Mouse (Mus musculus): ENCODE data around the gene Rab22a. TPM values are rescaled to one million over a fixed set of nuclear protein-coding genes. Genes with fewer than 3 reads are reported as not detected.

Rab22a gene
- polyA plus RNA-seq, 1 experiment, result 11.8 TPM

GRCm38 (mm10) chr2:173687363-173687762 lies 27.8 kb downstream of the Rab22a start:
- Histone ChIP-seq H3K27me3 (ENCODE audit: control insufficient read depth, insufficient read depth, insufficient read length) (no peaks in the 10 kb centered on the region), H3K4me3 (ENCODE audit: insufficient read depth, poor library complexity, severe bottlenecking) (no peak overlapping the region), H3K79me2 (ENCODE audit: control insufficient read depth, insufficient read depth) (peaks cover 64% of the 10 kb centered on the region), H3K36me3 (ENCODE audit: control insufficient read depth, insufficient read depth) (peaks cover 35% of the 10 kb centered on the region), H3K79me3 (ENCODE audit: low read depth) (peaks cover 13% of the 10 kb centered on the region), H3ac (ENCODE audit: control insufficient read depth, insufficient read length, low read depth) (no peak overlapping the region)
- TF ChIP-seq CEBPB (IDR thresholded peaks at IDR 0.05; ENCODE audit: low read depth), result no peak
- no peak for TF ChIP-seq MAX (IDR thresholded peaks at IDR 0.05)
- TF ChIP-seq MYOD1 (IDR thresholded peaks at IDR 0.05; ENCODE audit: control insufficient read depth, insufficient read length, low read depth), result no peak

GRCm38 (mm10) chr2:173689835-173690234 lies 30.3 kb downstream of the Rab22a start:
- Histone ChIP-seq H3ac (ENCODE audit: control insufficient read depth, insufficient read length, low read depth) (no peak overlapping the region), H3K79me3 (ENCODE audit: low read depth) (peaks cover 4% of the 10 kb centered on the region), H3K79me2 (ENCODE audit: control insufficient read depth, insufficient read depth) (peaks cover 42% of the 10 kb centered on the region), H3K36me3 (ENCODE audit: control insufficient read depth, insufficient read depth) (peaks cover 30% of the 10 kb centered on the region), H3K27me3 (ENCODE audit: control insufficient read depth, insufficient read depth, insufficient read length) (no peaks in the 10 kb centered on the region), H3K4me3 (ENCODE audit: insufficient read depth, poor library complexity, severe bottlenecking) (no peak overlapping the region)
- TF ChIP-seq MYOD1 (IDR thresholded peaks at IDR 0.05; ENCODE audit: control insufficient read depth, insufficient read length, low read depth) (no peak), MYOG (IDR thresholded peaks at IDR 0.05; ENCODE audit: control insufficient read depth, extremely low read depth, insufficient read length) (no peak), MAX (IDR thresholded peaks at IDR 0.05) (no peak), CTCF (IDR thresholded peaks at IDR 0.05; ENCODE audit: control insufficient read depth, insufficient read depth, insufficient read length) (no peak), FOSL1 (IDR thresholded peaks at IDR 0.05; ENCODE audit: insufficient read depth, low read length, poor library complexity, severe bottlenecking) (no peak), CEBPB (IDR thresholded peaks at IDR 0.05; ENCODE audit: low read depth) (no peak), USF1 (IDR thresholded peaks at IDR 0.05; ENCODE audit: low read depth) (no peak)

- H3K79me2 ChIP-seq (ENCODE audit: control insufficient read depth, insufficient read depth), result peaks cover 22% of the 10 kb centered on the region
- H3ac ChIP-seq (ENCODE audit: control insufficient read depth, insufficient read length, low read depth), result no peak overlapping the region
- H3K27me3 ChIP-seq (ENCODE audit: control insufficient read depth, insufficient read depth, insufficient read length), result no peaks in the 10 kb centered on the region
- H3K79me3 ChIP-seq (ENCODE audit: low read depth), result no peaks in the 10 kb centered on the region
- TF ChIP-seq USF1 (IDR thresholded peaks at IDR 0.05; ENCODE audit: low read depth) (no peak), MYOG (IDR thresholded peaks at IDR 0.05; ENCODE audit: control insufficient read depth, extremely low read depth, insufficient read length) (no peak)
- H3K4me3 ChIP-seq (ENCODE audit: insufficient read depth, poor library complexity, severe bottlenecking), result no peak overlapping the region
- H3K36me3 ChIP-seq (ENCODE audit: control insufficient read depth, insufficient read depth), result peaks cover 36% of the 10 kb centered on the region
These were observed 32.2 kb downstream of the Rab22a start for GRCm38 (mm10) chr2:173691748-173692147.

DNA sequence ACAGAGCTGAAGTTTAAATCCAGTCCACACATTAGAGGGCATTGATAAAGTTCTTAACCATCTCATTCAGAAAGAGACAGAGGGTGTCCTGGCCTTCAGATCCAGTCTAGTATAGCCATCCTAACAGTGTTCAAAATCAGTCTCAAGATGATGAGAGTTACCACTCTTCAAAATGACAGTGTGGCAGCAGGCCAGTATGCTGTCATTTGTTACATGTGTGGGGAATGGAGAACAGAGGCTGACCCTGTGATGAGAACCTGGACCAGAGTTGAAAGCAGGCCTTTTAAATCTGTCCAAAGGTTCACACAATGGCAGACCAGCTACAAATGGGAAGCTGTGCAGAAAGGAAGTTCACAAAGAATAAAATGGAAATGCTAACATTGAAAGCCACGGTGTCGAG lies 33.1 kb downstream of the Rab22a start:
- no peaks in the 10 kb centered on the region for H3K79me3 ChIP-seq (ENCODE audit: low read depth)
- TF ChIP-seq CTCF (IDR thresholded peaks at IDR 0.05; ENCODE audit: control insufficient read depth, insufficient read depth, insufficient read length) (no peak), MYOD1 (IDR thresholded peaks at IDR 0.05; ENCODE audit: control insufficient read depth, insufficient read length, low read depth) (no peak), USF1 (IDR thresholded peaks at IDR 0.05; ENCODE audit: low read depth) (no peak), FOSL1 (IDR thresholded peaks at IDR 0.05; ENCODE audit: insufficient read depth, low read length, poor library complexity, severe bottlenecking) (no peak), MAX (IDR thresholded peaks at IDR 0.05) (no peak), CEBPB (IDR thresholded peaks at IDR 0.05; ENCODE audit: low read depth) (no peak), MYOG (IDR thresholded peaks at IDR 0.05; ENCODE audit: control insufficient read depth, extremely low read depth, insufficient read length) (no peak)
- H3K79me2 ChIP-seq (ENCODE audit: control insufficient read depth, insufficient read depth), result peaks cover 13% of the 10 kb centered on the region
- peaks cover 45% of the 10 kb centered on the region for H3K36me3 ChIP-seq (ENCODE audit: control insufficient read depth, insufficient read depth)
- H3K27me3 ChIP-seq (ENCODE audit: control insufficient read depth, insufficient read depth, insufficient read length), result no peaks in the 10 kb centered on the region
- H3ac ChIP-seq (ENCODE audit: control insufficient read depth, insufficient read length, low read depth), result no peak overlapping the region
- no peak overlapping the region for H3K4me3 ChIP-seq (ENCODE audit: insufficient read depth, poor library complexity, severe bottlenecking)

GRCm38 (mm10) chr2:173698850-173699249 lies 39.3 kb downstream of the Rab22a start:
- TF ChIP-seq MYOD1 (IDR thresholded peaks at IDR 0.05; ENCODE audit: control insufficient read depth, insufficient read length, low read depth) (no peak), USF1 (IDR thresholded peaks at IDR 0.05; ENCODE audit: low read depth) (no peak), MYOG (IDR thresholded peaks at IDR 0.05; ENCODE audit: control insufficient read depth, extremely low read depth, insufficient read length) (no peak), MAX (IDR thresholded peaks at IDR 0.05) (no peak), CEBPB (IDR thresholded peaks at IDR 0.05; ENCODE audit: low read depth) (no peak), FOSL1 (IDR thresholded peaks at IDR 0.05; ENCODE audit: insufficient read depth, low read length, poor library complexity, severe bottlenecking) (no peak), CTCF (IDR thresholded peaks at IDR 0.05; ENCODE audit: control insufficient read depth, insufficient read depth, insufficient read length) (no peak)
- Histone ChIP-seq H3K4me3 (ENCODE audit: insufficient read depth, poor library complexity, severe bottlenecking) (no peak overlapping the region), H3ac (ENCODE audit: control insufficient read depth, insufficient read length, low read depth) (no peak overlapping the region), H3K36me3 (ENCODE audit: control insufficient read depth, insufficient read depth) (peaks cover 62% of the 10 kb centered on the region), H3K27me3 (ENCODE audit: control insufficient read depth, insufficient read depth, insufficient read length) (no peaks in the 10 kb centered on the region), H3K79me2 (ENCODE audit: control insufficient read depth, insufficient read depth) (no peaks in the 10 kb centered on the region), H3K79me3 (ENCODE audit: low read depth) (peaks cover 1% of the 10 kb centered on the region)

- Histone ChIP-seq H3ac (ENCODE audit: control insufficient read depth, insufficient read length, low read depth) (no peak overlapping the region), H3K79me2 (ENCODE audit: control insufficient read depth, insufficient read depth) (no peaks in the 10 kb centered on the region), H3K36me3 (ENCODE audit: control insufficient read depth, insufficient read depth) (peaks cover 50% of the 10 kb centered on the region), H3K27me3 (ENCODE audit: control insufficient read depth, insufficient read depth, insufficient read length) (no peaks in the 10 kb centered on the region), H3K4me3 (ENCODE audit: insufficient read depth, poor library complexity, severe bottlenecking) (no peak overlapping the region), H3K79me3 (ENCODE audit: low read depth) (peaks cover 1% of the 10 kb centered on the region)
- no peak for TF ChIP-seq CEBPB (IDR thresholded peaks at IDR 0.05; ENCODE audit: low read depth)
These were observed 42.7 kb downstream of the Rab22a start for GRCm38 (mm10) chr2:173702096-173702866.

Measured in C2C12 (cell line).